Mouse (Mus musculus) Patski (cell line): ENCODE measurements around the gene Prox1. TPM values are rescaled to one million over a fixed set of nuclear protein-coding genes. Genes with fewer than 3 reads are reported as not detected.

Experiments
- ATAC-seq: fragments of 100-300 bp; one replicate; pipeline ENCODE4 v1.8.0; 2021
- CTCF ChIA-PET: fragments of 350-600 bp; sonication (Branson Sonifier 250); formaldehyde crosslinking; loops from one replicate; lab custom pipeline; 2022; ENCODE audit warnings: inconsistent platforms; lab: Charles Lee
- POLR2A ChIA-PET: fragments of 350-600 bp; sonication (Branson Sonifier 250); formaldehyde crosslinking; loops from one replicate; lab custom pipeline; 2022; ENCODE audit warnings: antibody characterized with exemption, inconsistent platforms; lab: Charles Lee
- DNase-seq: peaks from one replicate; pipeline ENCODE4 v3.0.0-alpha.2; 2011; ENCODE audit warnings: low read depth, low spot score
- H3K27me3 ChIP-seq: fragments of 371-371 bp; one replicate; pipeline ENCODE4 v1.5.1; 2021
- CTCF ChIP-seq: fragments of 100-300 bp; IDR thresholded peaks from one replicate; pipeline ENCODE4 v1.5.1; 2021
- in situ Hi-C: fragments of 300-500 bp; cut with MboI; formaldehyde crosslinking; loops from 3 replicates; pipeline ENCODE4 v1.11.1; 2018; ENCODE audit warnings: low pct_unique_long_range_greater_than_20kb, mixed read lengths
- polyA plus RNA-seq: library from polyadenylated mRNA; unstranded; gene quantifications from one replicate; pipeline ENCODE4 v1.2.3, GENCODE M21; 2021

Prox1 gene
- polyA plus RNA-seq, 1 experiment from 2014 or later = 0.51 TPM

- no peak for ATAC-seq
- H3K27me3 ChIP-seq = no peaks in the 10 kb centered on the region
- TF ChIP-seq CTCF = no peak
- DNase-seq = no peak
- in situ Hi-C loops = no loop called here
- POLR2A ChIA-PET = no interaction called here
- CTCF ChIA-PET = no interaction called here
Observed at GRCm38 (mm10) chr1:190127163-190127795, 43.2 kb downstream of the Prox1 start.

GRCm38 (mm10) chr1:190124961-190125739 lies 45.4 kb downstream of the Prox1 start:
- POLR2A ChIA-PET = no interaction called here
- H3K27me3 ChIP-seq = no peaks in the 10 kb centered on the region
- ATAC-seq (no peak), DNase-seq (no peak)
- in situ Hi-C loops = no loop called here
- no peak for TF ChIP-seq CTCF
- CTCF ChIA-PET = no interaction called here

GRCm38 (mm10) chr1:190123404-190123803 lies 47.1 kb downstream of the Prox1 start:
- H3K27me3 ChIP-seq = no peaks in the 10 kb centered on the region
- DNase-seq (no peak), ATAC-seq (no peak)
- in situ Hi-C loops = no loop called here
- ChIA-PET CTCF (no interaction called here), POLR2A (no interaction called here)
- TF ChIP-seq CTCF = no peak

- peaks cover 2% of the 10 kb centered on the region for H3K27me3 ChIP-seq
- POLR2A ChIA-PET = no interaction called here
- CTCF ChIA-PET = no interaction called here
- DNase-seq = no peak
- ATAC-seq = no peak
- in situ Hi-C loops = no loop called here
- peak; percentile 35 for TF ChIP-seq CTCF
Observed at GRCm38 (mm10) chr1:190115985-190116384, 54.5 kb downstream of the Prox1 start.

GRCm38 (mm10) chr1:190111741-190112140 lies 58.8 kb downstream of the Prox1 start:
- ATAC-seq = no peak

GRCm38 (mm10) chr1:190107587-190107986 lies 62.9 kb downstream of the Prox1 start:
- ATAC-seq = no peak
- TF ChIP-seq CTCF = no peak
- no peak for DNase-seq
- POLR2A ChIA-PET = no interaction called here
- in situ Hi-C loops = no loop called here
- CTCF ChIA-PET = no interaction called here
- peaks cover 14% of the 10 kb centered on the region for H3K27me3 ChIP-seq

More at GRCm38 (mm10) chr1:190111741-190112140, 58.8 kb downstream of the Prox1 start:
- in situ Hi-C loops = no loop called here
- POLR2A ChIA-PET = no interaction called here
- CTCF ChIA-PET = no interaction called here
- no peak for DNase-seq
- peaks cover 2% of the 10 kb centered on the region for H3K27me3 ChIP-seq
- no peak for TF ChIP-seq CTCF

GRCm38 (mm10) chr1:190106674-190107420 lies 63.7 kb downstream of the Prox1 start:
- ATAC-seq (no peak), DNase-seq (no peak)
- peaks cover 14% of the 10 kb centered on the region for H3K27me3 ChIP-seq
- POLR2A ChIA-PET = no interaction called here
- in situ Hi-C loops = no loop called here
- no peak for TF ChIP-seq CTCF
- CTCF ChIA-PET = no interaction called here

GRCm38 (mm10) chr1:190106060-190106459 lies 64.5 kb downstream of the Prox1 start:
- DNase-seq (no peak), ATAC-seq (no peak)
- H3K27me3 ChIP-seq = peaks cover 14% of the 10 kb centered on the region
- ChIA-PET POLR2A (no interaction called here), CTCF (no interaction called here)
- no peak for TF ChIP-seq CTCF
- in situ Hi-C loops = no loop called here

- no peak for TF ChIP-seq CTCF
- POLR2A ChIA-PET = no interaction called here
- peaks cover 22% of the 10 kb centered on the region for H3K27me3 ChIP-seq
- in situ Hi-C loops = no loop called here
- CTCF ChIA-PET = no interaction called here
- no peak for DNase-seq
- no peak for ATAC-seq
Observed at GRCm38 (mm10) chr1:190093326-190093725, 77.2 kb downstream of the Prox1 start.

GRCm38 (mm10) chr1:190092076-190092475 lies 78.4 kb downstream of the Prox1 start:
- ChIA-PET CTCF (no interaction called here), POLR2A (no interaction called here)
- TF ChIP-seq CTCF = no peak
- DNase-seq (no peak), ATAC-seq (no peak)
- H3K27me3 ChIP-seq = peaks cover 22% of the 10 kb centered on the region
- in situ Hi-C loops = no loop called here

- ChIA-PET POLR2A (no interaction called here), CTCF (no interaction called here)
- ATAC-seq = no peak
- in situ Hi-C loops = no loop called here
- no peak for TF ChIP-seq CTCF
- peaks cover 10% of the 10 kb centered on the region for H3K27me3 ChIP-seq
- no peak for DNase-seq
Observed at GRCm38 (mm10) chr1:190088929-190089328, 81.6 kb downstream of the Prox1 start.
